Mouse (Mus musculus) layer of hippocampus, adult 9-11 months (tissue): Measurements from ENCODE around the gene Rab31.

Experiments used
- DNase-seq: peaks from one replicate; pipeline ENCODE4 v3.0.0; 2022

Rab31 gene

GRCm38 (mm10) chr17:65700060-65700459 is 72.5 kb downstream of the Rab31 start:
- no peak for DNase-seq

- DNase-seq = no peak
Observed at GRCm38 (mm10) chr17:65697791-65698463, 74.6 kb downstream of the Rab31 start.

DNA sequence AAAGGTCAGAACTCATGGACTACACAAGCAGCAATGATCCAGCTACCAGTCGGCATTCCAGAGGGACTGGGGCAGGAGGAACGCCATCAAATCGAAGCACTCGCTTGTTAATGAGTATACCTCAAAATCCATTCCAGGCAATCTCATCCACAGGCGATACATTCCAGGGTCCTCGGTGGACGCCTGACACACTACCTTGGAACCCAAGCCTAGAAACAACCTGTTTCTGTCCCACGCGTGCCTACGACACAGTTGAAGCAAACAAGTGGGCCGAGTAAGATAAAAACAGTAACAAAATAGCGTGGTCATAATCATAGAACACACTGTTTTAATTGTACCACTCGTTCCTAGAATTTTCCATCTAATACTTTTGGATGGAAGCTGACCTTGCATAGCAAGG is 75.6 kb downstream of the Rab31 start:
- no peak for DNase-seq

GRCm38 (mm10) chr17:65692276-65692675 is 80.3 kb downstream of the Rab31 start:
- DNase-seq = no peak

DNA sequence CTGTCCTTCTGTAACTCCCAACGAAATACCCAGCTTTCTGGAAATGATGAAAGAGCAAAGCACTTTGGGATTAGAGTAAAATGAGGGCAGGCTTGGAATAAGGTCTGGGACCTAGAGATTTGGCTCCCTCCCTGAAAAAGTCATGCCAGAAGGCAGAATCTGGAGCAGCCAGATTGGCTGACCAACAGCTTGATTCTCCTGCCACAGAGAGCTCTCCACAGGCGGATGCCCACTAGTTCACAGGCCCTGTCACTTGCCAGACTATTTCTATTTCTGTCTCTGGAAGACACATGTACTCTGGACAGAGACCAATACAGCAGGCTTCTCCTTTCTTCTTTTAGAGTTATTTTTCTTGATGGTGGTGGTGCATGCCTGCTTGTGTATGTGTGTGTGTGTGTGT is 88.8 kb downstream of the Rab31 start:
- peak; percentile 31 for DNase-seq

DNA sequence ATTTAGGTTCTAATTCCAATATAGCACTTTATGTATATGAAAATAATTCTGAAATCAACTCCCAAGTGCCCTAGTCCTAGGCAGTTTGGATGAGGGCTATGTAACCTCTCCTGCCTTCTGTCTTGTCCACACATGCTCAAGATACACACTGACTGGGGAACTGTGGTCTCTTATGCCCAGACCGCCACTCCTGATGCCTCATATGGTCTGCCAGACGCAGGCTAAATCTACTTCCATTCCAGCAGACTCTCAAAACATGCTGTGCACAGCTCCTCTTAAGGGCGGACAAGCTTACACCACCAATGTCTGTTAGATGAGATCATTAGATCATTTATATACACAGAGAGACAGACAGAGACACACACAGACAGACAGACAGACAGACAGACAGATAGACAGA is 89.2 kb downstream of the Rab31 start:
- no peak for DNase-seq

- DNase-seq = no peak
Observed at GRCm38 (mm10) chr17:65682071-65682680, 90.4 kb downstream of the Rab31 start.

- no peak for DNase-seq
Observed at GRCm38 (mm10) chr17:65681516-65681915, 91.0 kb downstream of the Rab31 start.

DNA sequence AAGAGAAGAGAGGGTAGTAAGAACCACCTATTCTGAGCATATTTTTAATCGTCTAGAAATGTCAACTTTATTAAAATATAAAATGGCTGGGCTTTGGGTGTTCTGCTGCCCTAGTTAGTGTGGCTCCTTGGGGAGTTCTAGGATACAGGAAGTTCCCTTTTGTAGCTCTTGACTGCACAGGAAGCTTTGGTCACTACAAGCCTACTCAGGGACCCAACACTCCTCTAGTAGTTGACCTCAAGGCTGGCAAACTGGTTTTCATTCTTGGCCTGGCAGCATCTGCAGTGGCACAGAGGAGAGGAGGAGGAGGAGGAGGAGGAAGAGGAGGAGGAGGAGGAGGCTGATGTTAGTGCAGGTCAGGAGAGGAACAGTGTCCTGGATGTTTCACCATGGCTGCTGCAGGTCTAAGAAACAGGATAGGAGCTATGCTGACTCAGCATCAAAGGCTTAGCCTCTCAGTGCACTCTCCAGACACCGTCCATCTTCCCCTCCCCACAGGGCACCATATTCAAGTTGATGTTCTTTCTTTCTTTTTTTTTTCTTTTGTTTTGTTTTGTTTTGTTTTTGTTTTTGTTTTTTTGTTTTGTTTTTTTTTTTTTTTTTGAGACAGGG is 91.6 kb downstream of the Rab31 start:
- DNase-seq = no peak

DNA sequence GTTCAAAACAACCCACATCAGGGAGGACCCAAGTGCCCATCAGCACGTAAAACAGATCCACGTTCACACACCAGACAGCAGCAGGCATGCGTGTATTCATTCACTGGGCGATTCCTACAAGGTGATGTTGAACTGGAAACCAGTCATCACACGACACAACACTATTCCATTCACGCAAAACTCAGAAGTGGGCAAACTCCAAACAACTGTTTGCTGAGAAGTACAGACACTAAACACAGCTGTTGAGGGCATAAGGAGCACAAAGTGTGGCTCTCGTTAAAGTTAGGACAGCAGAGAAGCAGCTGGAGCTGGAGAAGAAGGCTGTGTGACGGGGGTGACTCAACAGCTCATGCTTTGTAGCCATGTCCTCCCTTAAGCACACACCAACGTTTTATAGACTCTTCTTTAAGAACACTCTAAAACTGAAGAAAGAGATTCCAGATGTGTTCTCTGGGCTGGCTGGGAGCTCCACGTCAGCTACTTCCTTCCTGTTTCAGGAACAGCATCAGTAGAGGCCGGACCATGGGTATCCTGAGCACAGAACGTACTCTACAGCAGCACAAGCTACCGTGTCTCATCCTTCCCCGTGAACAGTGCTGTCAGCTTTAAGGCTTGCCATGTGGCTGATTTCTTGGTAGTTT is 92.6 kb downstream of the Rab31 start:
- no peak for DNase-seq

GRCm38 (mm10) chr17:65677742-65678141 is 94.8 kb downstream of the Rab31 start:
- DNase-seq = no peak

DNA sequence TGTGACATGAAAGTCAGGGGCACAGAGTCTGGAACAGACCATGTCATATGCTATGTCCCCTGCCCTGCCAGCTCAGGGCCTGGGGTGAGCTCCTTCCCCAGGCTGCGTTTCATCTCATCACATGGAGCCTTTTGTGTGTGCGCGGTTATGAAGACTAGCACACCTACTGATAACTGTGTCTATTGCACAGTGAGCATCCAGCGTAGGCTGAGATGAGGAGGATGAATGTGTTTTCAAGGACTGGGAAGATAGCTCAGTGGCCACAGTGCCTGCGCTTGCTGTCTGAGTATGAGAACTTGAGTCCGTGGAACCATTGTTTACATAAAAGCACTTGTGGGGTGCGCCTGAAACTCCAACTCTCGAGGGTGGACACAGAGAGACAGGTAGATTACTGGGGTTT is 96.0 kb downstream of the Rab31 start:
- DNase-seq = no peak

DNA sequence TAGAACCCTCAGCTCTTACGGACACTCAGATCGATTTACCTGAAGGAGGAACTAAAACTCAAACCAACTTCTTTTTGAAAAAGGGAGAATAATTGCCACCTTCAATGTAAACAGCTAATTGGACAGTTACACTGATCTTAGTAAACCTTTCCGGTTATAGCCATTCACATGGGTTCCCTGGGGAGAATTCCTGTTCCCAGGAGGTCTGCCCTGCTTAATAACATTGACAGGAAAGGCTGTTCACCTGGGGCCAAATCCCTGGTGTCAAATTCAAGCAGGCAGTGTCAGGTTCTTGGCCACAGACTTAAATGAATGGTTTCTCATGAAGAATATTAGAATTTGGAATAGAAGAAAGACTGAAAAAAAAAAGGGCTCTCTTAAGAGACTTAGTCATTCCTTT is 96.6 kb downstream of the Rab31 start:
- DNase-seq = no peak

GRCm38 (mm10) chr17:65674710-65675171 is 97.8 kb downstream of the Rab31 start:
- DNase-seq = peak; percentile 25

- DNase-seq = no peak
Observed at GRCm38 (mm10) chr17:65672926-65673325, 99.6 kb downstream of the Rab31 start.

GRCm38 (mm10) chr17:65669061-65669460 is 103.5 kb downstream of the Rab31 start:
- no peak for DNase-seq

DNA sequence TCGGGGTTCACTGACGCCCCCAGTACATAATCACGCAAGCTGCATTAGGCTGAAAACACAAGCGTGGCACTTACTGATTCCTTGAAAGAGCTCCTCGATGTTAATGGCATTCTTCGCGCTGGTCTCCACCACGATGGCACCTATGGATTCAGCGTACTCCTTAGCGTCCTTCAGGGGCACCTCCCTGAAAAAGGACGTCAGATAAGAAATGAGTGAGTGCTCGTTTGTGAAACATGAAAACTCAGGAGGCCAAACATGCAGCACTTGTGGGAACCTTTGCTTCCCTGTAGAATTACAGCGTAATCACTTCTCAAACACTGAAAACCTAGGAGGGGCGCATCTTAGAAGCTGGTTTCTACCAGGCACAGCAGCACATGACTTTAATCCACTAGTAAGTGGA is 104.8 kb downstream of the Rab31 start:
- DNase-seq = no peak

GRCm38 (mm10) chr17:65666388-65667161 is 106.0 kb downstream of the Rab31 start:
- no peak for DNase-seq

DNA sequence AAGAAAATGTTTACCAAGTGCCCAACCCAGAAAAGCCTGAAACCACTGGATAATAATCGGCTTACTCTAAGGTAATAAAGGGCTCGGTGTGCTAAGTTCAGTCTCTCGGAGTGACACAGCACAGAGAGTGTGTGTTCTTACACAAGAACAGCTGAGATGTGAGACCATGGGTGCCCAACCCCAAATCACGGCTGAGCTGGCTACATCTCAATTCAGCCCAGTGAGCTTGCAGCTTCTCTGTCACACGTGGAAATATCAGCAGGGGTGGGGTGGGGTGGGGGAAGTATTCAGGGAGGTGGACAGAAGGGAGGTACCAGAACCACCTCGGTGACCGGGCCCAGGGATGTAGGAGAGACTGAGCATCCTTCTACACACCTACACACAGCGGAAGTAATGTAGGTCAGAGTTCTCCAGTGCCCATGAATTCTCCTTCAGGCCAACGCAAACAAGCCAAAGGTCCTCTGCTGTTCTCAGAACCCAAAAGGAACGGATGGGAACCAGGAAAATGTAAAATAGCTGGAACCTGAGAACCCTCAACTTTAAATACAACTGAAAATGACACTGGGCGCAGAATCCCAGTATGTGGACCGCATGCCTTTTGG is 106.7 kb downstream of the Rab31 start:
- no peak for DNase-seq

DNA sequence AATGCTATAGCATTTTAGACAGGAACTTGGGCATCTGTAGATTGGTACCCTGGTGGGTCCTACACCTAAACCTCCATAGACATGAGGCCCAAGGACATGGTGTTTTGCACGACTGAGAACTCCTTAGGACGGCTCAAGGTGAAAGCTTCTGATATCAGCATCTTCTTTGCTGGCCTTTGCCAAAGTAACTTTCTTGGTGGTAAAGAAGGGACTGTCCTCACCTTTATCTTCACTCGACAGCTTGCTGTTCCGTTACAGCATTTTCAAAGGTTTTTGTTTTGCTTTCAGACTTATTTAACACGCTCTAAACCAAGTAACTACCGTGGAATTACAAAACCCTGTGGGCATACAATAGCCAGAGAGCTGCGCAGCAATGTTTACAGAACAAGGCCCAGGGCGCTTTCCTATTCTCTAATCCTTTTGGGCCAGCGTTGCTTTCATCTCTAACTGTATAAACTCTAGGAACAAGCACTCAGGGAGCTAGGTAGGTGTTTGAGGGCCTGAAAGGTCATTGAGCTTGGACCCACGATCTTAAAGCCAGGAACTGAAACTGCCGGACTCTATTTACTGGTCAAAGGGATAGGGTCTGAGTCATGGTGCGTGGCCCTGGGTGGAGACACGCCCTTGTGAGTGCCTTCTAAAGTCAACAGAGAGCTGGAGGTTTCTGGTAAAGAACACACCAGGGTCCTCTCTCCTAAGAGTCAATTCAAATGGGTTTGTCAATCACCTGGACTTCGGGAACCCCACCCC is 109.0 kb downstream of the Rab31 start:
- no peak for DNase-seq

DNA sequence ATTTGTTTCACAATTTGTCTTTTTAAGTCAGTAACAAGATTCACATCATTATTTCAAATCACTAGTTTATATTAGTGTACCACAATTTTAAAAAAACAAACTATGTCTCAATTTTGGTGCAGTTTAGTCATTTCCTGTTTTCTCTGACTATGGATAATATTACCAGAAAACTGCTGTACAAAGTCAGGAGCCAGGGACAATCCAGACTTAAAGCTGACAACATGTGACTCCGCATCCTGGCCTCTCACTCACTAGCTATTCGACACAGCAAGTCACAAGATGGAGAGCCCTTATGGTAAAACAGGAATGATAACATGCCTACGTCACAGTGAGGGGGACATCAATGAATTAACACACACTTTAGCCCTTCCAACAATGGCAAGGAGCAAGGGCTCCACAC is 109.9 kb downstream of the Rab31 start:
- DNase-seq = no peak

- no peak for DNase-seq
Observed at GRCm38 (mm10) chr17:65658416-65658815, 114.1 kb downstream of the Rab31 start.
